Mouse (Mus musculus): ENCODE measurements at regions not wholly inside any gene's neighbourhood (a gene's known extent, or its start where the extent isn't known, plus 50 kb on each side); places are given as distances from the start of the nearest gene placed in this dataset.

DNA sequence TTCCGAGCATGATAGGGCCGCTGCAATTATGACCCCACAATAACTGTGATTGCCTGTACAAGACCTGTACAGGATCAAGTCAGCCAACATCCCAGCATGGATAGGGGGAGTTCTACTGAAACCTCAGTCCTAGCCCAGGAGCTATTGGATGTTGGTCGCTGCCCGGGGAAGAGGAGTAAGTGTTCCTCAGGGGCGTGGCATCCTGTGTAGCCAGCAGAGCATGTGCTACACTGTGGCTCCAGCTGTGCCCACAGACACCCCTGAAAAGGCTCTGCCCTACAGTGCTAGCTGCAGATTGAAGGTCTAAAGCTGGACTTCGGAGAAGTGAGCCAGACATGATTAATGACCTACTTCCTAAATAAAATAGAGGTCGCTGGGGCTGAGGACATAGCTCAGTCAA lies 317.5 kb upstream of the 3110018I06Rik start:
- TF ChIP-seq GATA1 (IDR thresholded peaks at IDR 0.05; ENCODE audit: borderline replicate concordance, low read length) (no peak), FLI1 (IDR thresholded peaks at IDR 0.05; ENCODE audit: low read length) (no peak)
